Mouse (Mus musculus): ENCODE results near the gene Magohb. TPM values are rescaled to one million over a fixed set of nuclear protein-coding genes. Genes with fewer than 3 reads are reported as not detected.

The Magohb gene
- polyA plus RNA-seq (2021; fragmentation: Nextera tagmentation), result 30.0 and 33.6 TPM in 2 replicates
- long read RNA-seq, experiment 1, transcript Magohb-201 (5 exons, 767 nt), result major isoform, 17 of 19 reads
- long read RNA-seq, experiment 1, partial matches to known transcripts, result 0 of 19 reads
- long read RNA-seq, experiment 1, other reads (novel, unspliced or antisense), result 2 of 19 reads
- long read RNA-seq, experiment 2, partial matches to known transcripts, result 2 of 4 reads
- long read RNA-seq, experiment 2, other reads (novel, unspliced or antisense), result 1 of 4 reads

GRCm38 (mm10) chr6:131292991-131293788, at the start of gene Magohb:
Magohb (minus strand) TSS chr6:131293244.

GRCm38 (mm10) chr6:131247206-131247605, 45.8 kb downstream of the Magohb start, which contains the start of gene Klra2:
Klra2 (minus strand) TSS chr6:131247362.

Other genes starting within 250 kb of the Magohb start
- gene Klra2, start 45.9 kb downstream of the Magohb start, polyA plus RNA-seq (2021; fragmentation: Nextera tagmentation), result not detected in 2 replicates
- 0.68 and 1.0 TPM in 2 replicates for gene Styk1, start 60.4 kb upstream of the Magohb start, polyA plus RNA-seq (2021; fragmentation: Nextera tagmentation)
- gene Ybx3, start 95.2 kb upstream of the Magohb start, polyA plus RNA-seq (2021; fragmentation: Nextera tagmentation), result 3.6 and 4.0 TPM in 2 replicates
- not detected in 2 replicates for gene 5430401F13Rik, start 193.2 kb upstream of the Magohb start, polyA plus RNA-seq (2021; fragmentation: Nextera tagmentation)
- gene Gm6619, start 193.2 kb upstream of the Magohb start, polyA plus RNA-seq (2021; fragmentation: Nextera tagmentation), result not detected in 2 replicates